ENCODE assay signal across 8 mouse cellular contexts in the genomic region with DNA sequence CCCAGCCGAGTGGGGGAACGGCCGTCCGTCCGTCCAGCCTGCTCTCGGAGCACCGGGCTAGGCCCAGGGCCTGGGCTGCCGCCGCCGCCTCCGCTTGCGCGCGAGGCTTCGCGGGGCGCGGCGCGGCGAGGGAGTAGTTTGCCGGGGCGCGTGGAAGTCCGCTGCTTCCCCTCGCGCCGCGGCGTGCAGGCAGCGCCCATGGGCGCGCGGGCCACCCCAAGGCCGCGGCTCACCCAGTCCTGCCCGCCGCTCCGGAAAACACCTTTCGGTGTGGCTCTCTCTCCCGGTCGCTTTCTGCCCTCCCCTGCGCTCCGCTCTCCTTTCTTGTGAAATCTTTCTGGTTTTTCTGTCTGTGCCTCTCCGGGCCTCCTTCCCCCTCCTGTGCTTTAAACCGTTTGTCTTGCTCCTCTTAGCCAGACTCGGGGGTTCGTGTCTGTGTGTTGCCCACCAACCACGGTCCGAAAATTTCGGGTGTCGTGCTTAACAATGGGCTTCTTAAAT. TPM values are rescaled to one million over a fixed set of nuclear protein-coding genes. Genes with fewer than 3 reads are reported as not detected.
DNase-seq lines count a peak whose midpoint lies in the region; ATAC-seq and TF ChIP-seq lines count a peak whose summit lies in the region.

No protein-coding gene starts in this region.

- peak overlapping the region; percentile 54 for H3K4me2 ChIP-seq in forebrain, embryonic 11.5 days (ENCODE audit: low read depth, low read length, severe bottlenecking)
- peak overlapping the region; percentile 72 for H3K4me2 ChIP-seq in limb, embryonic 13.5 days (replicated peaks)
- H3K4me2 ChIP-seq in myocyte (ENCODE audit: low read depth) = peak overlapping the region; percentile 76

- no peaks in the 10 kb centered on the region for H3K9me3 ChIP-seq in forebrain, embryonic 11.5 days (ENCODE audit: control insufficient read depth, low read length)
- H3K9me3 ChIP-seq in limb, embryonic 13.5 days = no peaks in the 10 kb centered on the region

- DNase-seq in kidney, adult 11 months = peak; percentile 18
- no peak for DNase-seq in kidney, adult 9 months
- DNase-seq in NIH3T3 (ENCODE audit: low read depth) = peak; percentile 54
- no peak for DNase-seq in forebrain, embryonic 11.5 days (ENCODE audit: low spot score)
- no peak for DNase-seq in ovary, adult 18-20 months (ENCODE audit: low spot score)
- DNase-seq in left cerebral cortex, adult 11 months (ENCODE audit: low spot score) = no peak

- peak overlapping the region; percentile 93 for H3K9ac ChIP-seq in forebrain, embryonic 11.5 days (ENCODE audit: low read length)
- H3K9ac ChIP-seq in limb, embryonic 13.5 days = peak overlapping the region; percentile 97

- under 1% methylated on average over 50 of the region's 52 CpGs for WGBS in forebrain, embryonic 11.5 days
- under 1% methylated on average over 41 of the region's 52 CpGs for WGBS in limb, embryonic 13.5 days

- H3K27me3 ChIP-seq in forebrain, embryonic 11.5 days (ENCODE audit: control insufficient read depth, insufficient read depth, low read length) = no peaks in the 10 kb centered on the region
- H3K27me3 ChIP-seq in limb, embryonic 13.5 days = no peaks in the 10 kb centered on the region
- H3K27me3 ChIP-seq in myocyte (ENCODE audit: control insufficient read depth, insufficient read depth, insufficient read length) = no peaks in the 10 kb centered on the region

- H3K4me1 ChIP-seq in forebrain, embryonic 11.5 days (replicated peaks; ENCODE audit: control insufficient read depth, insufficient read depth, low read length) = peaks cover 3% of the 10 kb centered on the region; the same call in 1 of the 2 replicates
- H3K4me1 ChIP-seq in limb, embryonic 13.5 days = peaks cover 30% of the 10 kb centered on the region

- ATAC-seq in forebrain, embryonic 11.5 days (replicated peaks; ENCODE audit: low FRiP score) = no peak
- no peak for ATAC-seq in limb, embryonic 13.5 days (ENCODE audit: low FRiP score, low read depth)

- no peaks in the 10 kb centered on the region for H3K36me3 ChIP-seq in forebrain, embryonic 11.5 days (ENCODE audit: control insufficient read depth, insufficient read depth, low read length)
- no peaks in the 10 kb centered on the region for H3K36me3 ChIP-seq in limb, embryonic 13.5 days
- peaks cover under 1% of the 10 kb centered on the region for H3K36me3 ChIP-seq in myocyte (ENCODE audit: control insufficient read depth, insufficient read depth)

- TF ChIP-seq POLR2A in myocyte (IDR thresholded peaks at IDR 0.05; ENCODE audit: insufficient read length, low read depth) = no peak

- peak overlapping the region; percentile 83 for H3K27ac ChIP-seq in forebrain, embryonic 11.5 days (ENCODE audit: low read depth, low read length)
- peak overlapping the region; percentile 87 for H3K27ac ChIP-seq in limb, embryonic 13.5 days

- H3K4me3 ChIP-seq in forebrain, embryonic 11.5 days (ENCODE audit: low read depth, low read length) = peak overlapping the region; percentile 95
- peak overlapping the region; percentile 94 for H3K4me3 ChIP-seq in limb, embryonic 13.5 days
- peak overlapping the region; percentile 61 for H3K4me3 ChIP-seq in myocyte

- H3ac ChIP-seq in myocyte (ENCODE audit: control insufficient read depth, insufficient read length) = peak overlapping the region; percentile 85

- peaks cover 53% of the 10 kb centered on the region for H3K79me2 ChIP-seq in myocyte (ENCODE audit: control insufficient read depth, insufficient read depth)

TF ChIP-seq in myocyte, 11 proteins besides CTCF, POLR2A, EP300 and RAD21:
- no peak for TF ChIP-seq POLR2AphosphoS2 (IDR thresholded peaks at IDR 0.05; ENCODE audit: insufficient read length, low read depth)
- TF ChIP-seq MYOD1 (IDR thresholded peaks at IDR 0.05; ENCODE audit: control insufficient read depth in 1 of 3, insufficient read length in 2 of 3, low read depth in 2 of 3) = no peak
- no peak for TF ChIP-seq E2F4 (IDR thresholded peaks at IDR 0.05; ENCODE audit: insufficient read depth)
- TF ChIP-seq USF1 (IDR thresholded peaks at IDR 0.05; ENCODE audit: low read depth) = no peak
- no peak for TF ChIP-seq TCF12 (IDR thresholded peaks at IDR 0.05; ENCODE audit: insufficient read depth, poor library complexity, severe bottlenecking)
- TF ChIP-seq TCF3 (IDR thresholded peaks at IDR 0.05; ENCODE audit: insufficient read length, low read depth) = no peak
- TF ChIP-seq MYOG (IDR thresholded peaks at IDR 0.05; ENCODE audit: control insufficient read depth in 1 of 3, insufficient read depth in 1 of 3, insufficient read length in 2 of 3, low read depth in 2 of 3) = no peak
- no peak for TF ChIP-seq REST (IDR thresholded peaks at IDR 0.05; ENCODE audit: insufficient read depth, insufficient read length)
- no peak for TF ChIP-seq CEBPB (IDR thresholded peaks at IDR 0.05; ENCODE audit: insufficient read depth, poor library complexity, severe bottlenecking)
- no peak for TF ChIP-seq SRF (IDR thresholded peaks at IDR 0.05; ENCODE audit: control insufficient read depth, insufficient read length, low read depth)
- TF ChIP-seq MAX (IDR thresholded peaks at IDR 0.05; ENCODE audit: low read depth) = no peak

RNA-seq across cellular contexts. Expression of a gene that starts 1.9 kb away (rescaled TPM):
- polyA plus RNA-seq in forebrain, embryonic 11.5 days (2014; fragmentation: Nextera tagmentation; extraction: Ambion mirVana) = 94.7 and 99.5 TPM in 2 replicates
- 69.2 and 69.7 TPM in 2 replicates for polyA plus RNA-seq in limb, embryonic 13.5 days (2015; fragmentation: Nextera tagmentation; extraction: Ambion mirVana)
- polyA plus RNA-seq in myocyte (2012; fragmentation: generic; extraction: Trizol) = 50.1 TPM

Comparison
In these comparisons a context has a peak if more than half of its experiments do, and no peak if none do; other contexts are left out.
1. DNase-seq: peak in kidney, adult 11 months (single experiment) and NIH3T3 (single experiment); none in kidney, adult 9 months (single experiment), forebrain, embryonic 11.5 days (single experiment), ovary, adult 18-20 months (single experiment) and left cerebral cortex, adult 11 months (single experiment).
2. Peak in every context shown above with its lines, with median percentiles within 50 percentile points of each other: H3K4me2 ChIP-seq and H3K4me3 ChIP-seq.